Mouse (Mus musculus): Measurements from ENCODE around the gene Gm20449. TPM values are rescaled to one million over a fixed set of nuclear protein-coding genes. Genes with fewer than 3 reads are reported as not detected.
A peak's percentile ranks its signal among the peaks of the same experiment; 100 is the strongest.
"Not testable (repeated sequence)": the region's sequence is repeated elsewhere in the genome, so short reads cannot be mapped to it uniquely, and the experiment has no call there.

The Gm20449 gene
- total RNA-seq (2021), result under 1 TPM; 0.12 to 0.32 TPM

DNA sequence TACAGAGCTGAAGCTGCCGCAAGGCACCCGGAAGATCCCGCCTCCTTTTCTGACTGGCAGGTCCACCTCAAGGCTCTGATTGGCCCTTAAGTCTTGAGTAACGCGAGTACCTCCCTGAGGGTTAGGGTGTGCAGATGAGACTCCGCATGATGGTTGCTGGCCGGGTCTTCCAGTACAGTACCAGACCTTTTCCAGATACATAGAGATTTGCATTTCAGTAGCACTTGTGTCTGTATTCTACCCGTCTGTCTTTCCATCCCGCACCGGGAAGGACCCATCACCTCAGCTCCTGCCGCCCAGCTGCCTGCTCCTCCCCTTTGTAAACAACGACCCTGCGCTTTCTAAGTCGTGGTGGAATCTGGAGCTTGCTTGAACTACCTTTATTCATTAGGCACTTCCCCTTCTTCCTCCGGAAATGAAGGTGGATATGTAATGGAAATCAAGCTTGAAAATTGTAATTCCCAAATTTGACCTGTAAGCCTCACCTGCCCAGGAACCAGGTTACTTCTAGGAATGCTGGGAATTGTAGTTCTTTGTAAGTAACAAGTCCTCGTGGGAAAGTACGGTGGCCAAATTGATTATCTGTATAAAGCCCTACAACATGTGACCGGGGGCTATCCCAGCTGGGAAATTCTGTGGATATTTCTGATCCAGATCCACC lies at the start of gene Gm20449, which contains the start of gene AW146154:
TSS of gene Gm20449 (minus strand) at position 29 of the 661 bp plus-strand sequence.
TSS of gene AW146154 (minus strand) at position 502 of the 661 bp plus-strand sequence.
- intact Hi-C loops (cut with DNase I), result loop anchor here (5.0 to 10.0 kb wide), 3 partner anchors 102 to 1777 kb away; no protein-coding TSS in a partner anchor
- DNase-seq, result peak; percentile 97

DNA sequence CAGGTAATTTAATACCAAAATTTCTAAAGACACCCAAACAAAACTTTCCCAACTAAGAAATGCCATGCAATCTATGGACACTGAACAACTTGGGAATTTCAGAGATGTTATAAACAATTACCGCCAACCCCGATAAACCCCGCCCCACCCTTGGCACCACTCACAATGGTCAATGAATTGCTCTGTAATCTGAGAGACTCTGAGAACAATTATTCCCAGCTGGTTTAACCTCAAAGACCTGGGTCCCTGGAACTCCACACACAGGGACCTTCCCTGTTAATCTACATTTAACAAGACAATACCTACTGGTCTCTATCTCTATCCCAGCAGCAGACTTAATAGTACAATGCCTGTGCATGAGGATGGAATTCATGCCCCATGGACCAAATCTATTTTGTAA lies 13.5 kb upstream of the Gm20449 start:
- DNase-seq, result no peak

DNA sequence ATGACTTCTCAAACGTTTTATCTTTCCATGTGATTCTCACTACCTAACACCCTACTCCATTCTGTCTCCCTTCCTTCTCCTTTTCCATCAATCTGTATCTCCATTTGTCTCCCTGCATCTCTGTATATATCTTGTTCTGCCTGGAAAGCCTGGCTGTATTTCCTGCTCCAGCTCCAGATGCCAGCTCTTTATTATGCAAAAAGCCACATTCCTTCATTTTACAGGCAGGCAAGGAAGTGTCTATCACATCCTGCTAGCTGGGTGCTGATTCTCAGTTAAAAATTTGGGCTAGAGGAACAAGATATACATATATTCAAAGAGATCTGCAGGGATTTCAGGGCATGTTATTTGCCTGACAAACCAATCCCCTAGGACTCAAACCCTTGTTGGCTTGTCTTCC lies 13.0 kb upstream of the Gm20449 start:
- no peak for DNase-seq
- intact Hi-C loops (cut with DNase I), result no loop called here

More for the DNA sequence above, 13.5 kb upstream of the Gm20449 start:
- intact Hi-C loops (cut with DNase I), result no loop called here

DNA sequence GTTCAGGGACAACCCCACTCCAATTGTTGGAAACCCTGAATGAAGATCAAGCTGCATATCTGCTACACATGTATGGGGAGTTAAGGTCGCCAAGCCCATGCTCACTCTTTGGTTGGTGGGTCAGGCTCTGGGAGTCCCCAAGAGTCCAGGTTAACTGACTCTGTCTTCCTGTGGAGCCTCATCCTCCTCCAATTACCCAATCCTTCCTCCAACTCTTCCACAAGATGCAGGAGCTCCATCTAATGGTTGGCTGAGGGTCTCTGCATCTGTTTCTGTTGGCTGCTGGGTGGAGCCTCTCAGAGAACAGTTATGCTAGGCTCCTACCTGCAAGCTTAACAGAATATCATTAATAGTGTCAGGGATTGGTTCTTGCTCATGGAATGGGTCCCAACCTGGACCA lies 3.2 kb upstream of the Gm20449 start:
- DNase-seq, result no peak
- intact Hi-C loops (cut with DNase I), result no loop called here

DNA sequence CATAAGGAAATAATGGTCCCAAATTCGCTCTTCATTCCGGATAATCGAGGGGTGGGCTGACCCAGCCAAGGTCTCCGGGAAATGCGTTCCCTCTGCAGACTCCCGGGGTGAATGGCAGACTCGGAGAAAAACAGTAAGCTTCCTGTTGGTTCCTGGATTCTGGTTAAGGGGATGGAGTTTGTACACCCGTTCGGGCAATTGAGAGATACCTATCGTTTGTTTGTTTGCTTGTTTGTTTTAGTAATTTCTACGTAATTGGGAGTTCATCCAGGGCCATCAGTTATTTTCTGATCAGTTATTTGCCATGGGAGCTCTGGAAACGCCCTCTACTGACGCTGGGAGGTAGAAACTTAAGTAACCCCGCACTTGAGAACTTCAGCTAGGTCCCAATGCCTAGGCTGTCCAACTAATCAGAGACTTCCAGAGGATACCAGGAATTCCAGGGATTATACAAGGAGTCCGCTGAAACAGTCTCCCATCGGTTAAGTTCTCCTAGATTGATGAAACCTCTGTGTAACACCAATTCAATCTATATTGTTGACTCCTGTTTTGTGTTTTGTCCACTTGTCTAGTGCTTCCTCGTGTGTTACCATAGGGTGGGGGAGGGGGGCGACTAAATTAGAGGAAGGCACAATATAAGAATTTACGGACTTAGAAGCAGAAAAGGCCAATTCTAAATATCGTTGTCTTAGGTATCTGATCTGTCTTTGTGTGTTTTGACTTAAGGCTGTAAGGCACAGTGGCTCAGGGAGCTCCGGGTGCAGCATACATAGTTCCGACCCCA lies 1.1 kb upstream of the Gm20449 start:
- DNase-seq, result peak; percentile 44
- intact Hi-C loops (cut with DNase I), result no loop called here

DNA sequence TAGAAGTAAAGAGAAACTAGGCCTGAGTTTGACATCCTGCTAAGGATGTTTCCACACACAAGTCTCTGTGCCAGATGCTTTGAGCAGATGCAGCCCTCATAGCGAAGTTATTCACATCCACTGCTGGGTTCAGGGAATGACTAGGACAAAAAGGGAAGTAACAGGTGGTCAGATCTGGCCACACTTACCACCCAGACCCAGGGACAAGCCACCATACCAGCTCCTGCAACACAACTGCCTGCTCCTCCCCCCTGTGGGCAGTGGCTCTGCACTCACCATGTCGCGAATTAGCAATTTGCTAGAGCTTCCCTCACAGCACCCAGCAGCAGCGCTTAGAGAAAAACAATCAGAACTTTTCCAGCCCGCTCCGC lies 214 bp downstream of the Gm20449 start:
- intact Hi-C loops (cut with DNase I), result loop anchor here (5.0 to 10.0 kb wide), 3 partner anchors 102 to 1777 kb away; no protein-coding TSS in a partner anchor
- DNase-seq, result not testable (repeated sequence)

DNA sequence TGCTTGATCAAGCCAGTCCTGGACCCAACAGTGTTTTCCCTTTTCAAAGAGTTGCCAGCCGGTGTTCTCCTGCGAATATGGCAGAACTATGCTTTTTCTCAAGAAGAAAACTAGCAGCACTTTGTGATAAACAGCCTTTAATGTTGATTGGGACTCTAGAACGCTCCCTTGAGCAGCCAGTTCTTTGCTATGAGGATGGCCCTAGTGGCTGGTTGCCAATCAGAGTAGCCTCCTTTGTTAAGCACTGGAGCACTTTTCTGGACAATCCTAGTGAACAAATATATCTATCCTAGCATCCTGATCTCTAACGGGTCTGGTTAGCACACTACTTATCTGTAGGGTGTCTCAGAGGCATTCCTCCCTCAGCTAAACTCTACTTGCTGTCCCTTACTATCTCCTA lies 753 bp downstream of the Gm20449 start:
- peak; percentile 20 for DNase-seq

DNA sequence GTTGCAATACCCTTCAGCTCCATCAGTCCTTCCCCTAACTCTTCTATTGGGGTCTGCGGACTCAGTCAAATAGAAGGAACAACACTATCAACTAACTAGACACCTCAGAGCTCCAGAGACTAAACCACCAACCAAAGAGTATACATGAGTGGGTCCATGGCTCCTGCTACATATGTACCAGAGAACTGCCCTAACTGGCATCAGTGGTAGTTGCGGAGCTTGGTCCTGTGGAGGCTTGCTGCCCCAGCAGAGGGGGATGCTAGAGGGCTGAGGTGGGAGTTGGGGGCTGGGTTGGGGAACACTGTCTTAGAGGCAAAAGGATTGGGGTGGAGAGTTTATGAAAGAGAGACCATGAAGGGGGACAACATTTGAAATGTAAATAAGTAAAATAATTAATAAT lies 1.3 kb downstream of the Gm20449 start:
- intact Hi-C loops (cut with DNase I), result loop anchor here (5.0 to 10.0 kb wide), 3 partner anchors 101 to 1776 kb away; no protein-coding TSS in a partner anchor
- DNase-seq, result no peak

More for the DNA sequence above, 753 bp downstream of the Gm20449 start:
- intact Hi-C loops (cut with DNase I), result loop anchor here (5.0 to 10.0 kb wide), 3 partner anchors 101 to 1776 kb away; no protein-coding TSS in a partner anchor

DNA sequence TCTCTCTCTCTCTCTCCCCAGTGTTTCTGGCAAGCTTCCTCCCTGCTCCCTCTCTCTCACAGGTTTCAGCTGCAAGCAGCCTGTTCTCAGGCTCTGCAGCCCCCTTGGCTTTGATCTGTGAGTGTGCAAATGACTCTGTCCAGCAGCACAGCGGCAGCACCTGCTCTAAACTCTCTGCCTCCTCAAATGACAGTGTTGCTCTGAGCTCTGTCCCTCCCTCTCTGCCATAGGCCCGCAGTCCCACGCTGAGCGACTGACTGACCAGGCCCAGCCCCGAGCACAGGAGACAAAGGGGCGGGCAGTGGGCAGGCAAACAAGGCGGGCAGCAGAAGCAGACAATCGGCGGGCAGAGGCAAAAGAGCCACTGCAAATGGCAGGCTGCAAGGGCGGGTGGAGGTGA lies 47.4 kb downstream of the Gm20449 start:
- intact Hi-C loops (cut with DNase I), result no loop called here
- DNase-seq, result no peak

DNA sequence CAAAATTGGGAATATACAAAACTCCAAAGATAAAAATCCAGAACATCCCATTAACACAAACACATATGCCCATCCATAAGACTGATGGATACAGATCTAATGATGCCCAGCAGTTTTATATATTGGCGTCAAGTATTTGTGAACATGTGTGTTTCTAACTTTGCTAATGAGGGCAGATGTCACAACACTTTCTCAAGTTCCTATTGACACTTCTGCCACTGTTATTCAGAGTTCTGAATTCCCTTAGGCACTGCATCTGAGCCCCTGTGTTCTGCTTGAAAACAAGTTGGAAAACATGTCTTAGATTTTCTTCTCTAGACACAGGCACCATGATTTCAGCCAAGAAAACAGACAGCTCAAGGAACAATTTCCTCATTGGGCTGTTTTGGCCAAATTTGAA lies 50.6 kb downstream of the Gm20449 start, which contains the start of gene Vmn2r57:
TSS of gene Vmn2r57 (minus strand) at position 101 of the 400 bp plus-strand sequence.
- intact Hi-C loops (cut with DNase I); DNase-seq: not testable (repeated sequence)

DNA sequence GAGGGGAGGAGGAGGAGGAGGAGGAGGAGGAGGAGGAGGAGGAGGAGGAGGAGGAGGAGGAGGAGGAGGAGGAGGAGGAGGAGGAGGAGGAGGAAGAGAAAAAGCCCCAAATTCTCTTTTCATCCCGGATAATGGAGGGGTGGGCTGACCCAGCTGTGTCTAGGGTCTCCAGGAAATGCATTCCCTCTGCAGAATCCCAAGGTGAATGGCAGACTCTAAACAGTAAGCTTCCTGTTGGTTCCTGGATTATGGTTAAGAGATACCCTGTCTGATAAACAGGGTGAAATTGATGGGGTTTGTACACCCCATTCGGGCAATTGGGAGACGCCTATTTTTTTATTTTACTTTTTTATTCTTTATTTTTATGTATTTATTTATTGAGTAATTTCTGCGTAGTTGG lies 105.1 kb downstream of the Gm20449 start:
- intact Hi-C loops (cut with DNase I), result no loop called here
- no peak for DNase-seq

DNA sequence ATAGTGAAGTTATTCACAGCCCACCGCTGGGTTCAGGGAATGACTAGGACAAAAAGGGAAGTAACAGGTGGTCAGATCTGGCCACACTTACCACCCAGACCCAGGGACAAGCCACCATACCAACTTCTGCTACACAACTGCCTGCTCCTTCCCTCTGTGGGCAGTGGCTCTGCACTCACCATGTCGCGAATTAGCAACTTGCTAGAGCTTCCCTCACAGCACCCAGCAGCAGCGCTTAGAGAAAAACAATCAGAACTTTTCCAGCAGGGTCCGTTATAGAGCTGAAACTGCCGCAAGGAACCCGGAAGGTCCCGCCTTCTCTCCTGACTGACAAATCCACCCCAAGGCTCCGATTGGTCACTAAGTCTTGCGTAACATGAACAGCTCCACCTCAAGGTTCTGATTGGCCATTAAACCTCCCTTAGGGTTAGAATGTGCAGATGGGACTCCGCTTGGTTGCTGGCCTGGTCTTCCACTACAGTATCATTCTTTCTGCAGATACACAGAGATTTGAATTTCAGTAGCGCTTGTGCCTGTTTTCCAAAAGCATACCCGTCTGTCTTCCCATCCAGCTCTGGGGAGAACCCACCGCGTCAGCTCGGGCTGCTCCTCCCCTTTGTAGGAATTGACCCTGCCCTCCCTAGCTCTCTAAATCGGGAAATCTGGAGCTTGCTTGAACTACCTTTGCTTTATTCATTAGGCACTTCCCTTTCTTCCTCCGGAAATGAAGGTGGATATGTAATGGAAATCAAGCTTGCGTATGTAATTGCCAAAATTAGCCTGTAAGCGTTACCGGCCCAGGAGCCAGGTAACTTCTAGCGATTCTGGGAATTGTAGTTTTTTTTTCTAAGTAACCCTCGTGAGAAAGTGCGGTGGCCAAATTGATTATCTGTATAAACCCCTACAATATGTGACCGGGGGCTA lies 105.9 kb downstream of the Gm20449 start, which contains the start of gene AI987944:
TSS of gene AI987944 (minus strand) at position 332 of the 924 bp plus-strand sequence.
- intact Hi-C loops (cut with DNase I), result no loop called here
- DNase-seq, result peak; percentile 75

Other genes with a start within 250 kb of the Gm20449 start
- 1 to 10 TPM; 7.0 to 7.9 TPM for gene AI987944, start 106.0 kb downstream of the Gm20449 start, total RNA-seq (2021)
- under 1 TPM; 0.24 to 0.30 TPM for gene Vmn2r57, start 50.7 kb downstream of the Gm20449 start, total RNA-seq (2021)
- 1 to 10 TPM; 8.3 to 8.8 TPM for gene AW146154, start 473 bp upstream of the Gm20449 start, total RNA-seq (2021)
- gene Gm6871, start 74.2 kb upstream of the Gm20449 start, total RNA-seq (2021), result not detected
- gene 2610021A01Rik, start 99.8 kb upstream of the Gm20449 start, total RNA-seq (2021), result 10 to 100 TPM; 28.7 to 30.7 TPM
- gene Zfp788, start 133.8 kb upstream of the Gm20449 start, total RNA-seq (2021), result 10 to 100 TPM; 32.1 to 35.0 TPM